Mouse (Mus musculus) heart, postnatal 0 days (tissue): ENCODE results near the gene Pfkfb4.

ENCODE experiments used
- CTCF ChIP-seq: IDR thresholded peaks from 2 replicates; pipeline ENCODE4 v1.5.1; 2016; ENCODE audit warnings: antibody characterized with exemption, control low read depth, low read depth
- EP300 ChIP-seq: IDR thresholded peaks from 2 replicates; pipeline ENCODE4 v1.6.1; 2016; ENCODE audit warnings: antibody characterized with exemption, low read depth

DNA sequence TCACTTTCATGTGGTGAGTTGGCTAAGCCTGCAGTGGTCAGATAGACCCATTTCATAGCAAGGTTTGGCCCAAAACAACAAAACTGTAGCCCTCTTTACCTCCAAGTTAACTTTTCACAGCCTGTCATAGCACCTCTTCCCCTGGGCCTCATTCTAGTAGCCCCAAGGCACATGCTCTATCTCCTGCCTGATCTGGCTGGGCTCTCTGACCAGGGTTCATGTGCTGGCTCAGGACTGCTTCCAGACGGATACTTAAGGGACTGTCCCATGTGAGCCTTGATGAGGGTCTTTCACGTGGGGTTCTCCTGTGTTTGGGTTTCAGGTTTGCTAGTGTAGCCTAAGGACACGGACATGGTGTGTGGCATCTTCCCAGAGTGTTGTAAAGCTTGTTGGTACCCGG, 48.1 kb downstream of the Pfkfb4 start:
- TF ChIP-seq EP300 (no peak), CTCF (no peak)
